Mouse (Mus musculus) C2C12 (cell line): ENCODE measurements around the gene Ramp1. TPM values are rescaled to one million over a fixed set of nuclear protein-coding genes. Genes with fewer than 3 reads are reported as not detected.

Source experiments
- H3K27me3 ChIP-seq: one replicate; pipeline ENCODE4 v1.6.1; 2011; ENCODE audit not compliant: control insufficient read depth, insufficient read depth, insufficient read length
- H3K36me3 ChIP-seq: one replicate; pipeline ENCODE4 v1.6.1; 2011; ENCODE audit not compliant: control insufficient read depth, insufficient read depth
- H3K4me3 ChIP-seq: one replicate; pipeline ENCODE4 v1.5.1; 2011; ENCODE audit warnings: mild to moderate bottlenecking, control low read depth; ENCODE audit not compliant: poor library complexity, insufficient read depth, severe bottlenecking
- H3K79me2 ChIP-seq: one replicate; pipeline ENCODE4 v1.6.1; 2011; ENCODE audit not compliant: control insufficient read depth, insufficient read depth
- H3K79me3 ChIP-seq: one replicate; pipeline ENCODE4 v1.6.1; 2011; ENCODE audit warnings: low read depth, control low read depth
- H3ac ChIP-seq: one replicate; pipeline ENCODE3; 2011; ENCODE audit warnings: low read depth; ENCODE audit not compliant: control insufficient read depth, insufficient read length
- CEBPB ChIP-seq: IDR thresholded peaks from one replicate; pipeline ENCODE4 v1.6.1; 2011; ENCODE audit warnings: low read depth, mild to moderate bottlenecking, control low read depth, moderate library complexity
- CTCF ChIP-seq: IDR thresholded peaks from one replicate; pipeline ENCODE4 v1.5.1; 2011; ENCODE audit not compliant: control insufficient read depth, insufficient read depth, insufficient read length
- FOSL1 ChIP-seq: IDR thresholded peaks from one replicate; pipeline ENCODE4 v1.8.0; 2011; ENCODE audit warnings: mild to moderate bottlenecking, low read length; ENCODE audit not compliant: poor library complexity, insufficient read depth, severe bottlenecking
- MAX ChIP-seq: IDR thresholded peaks from one replicate; pipeline ENCODE4 v1.6.1; 2011; ENCODE audit warnings: mild to moderate bottlenecking, control low read depth
- MYOD1 ChIP-seq: IDR thresholded peaks from one replicate; pipeline ENCODE4 v1.6.1; 2011; ENCODE audit warnings: low read depth; ENCODE audit not compliant: control insufficient read depth, insufficient read length
- MYOG ChIP-seq: IDR thresholded peaks from one replicate; pipeline ENCODE4 v1.6.1; 2011; ENCODE audit not compliant: control insufficient read depth, insufficient read length; ENCODE audit errors: extremely low read depth
- USF1 ChIP-seq: IDR thresholded peaks from one replicate; pipeline ENCODE4 v1.6.1; 2011; ENCODE audit warnings: low read depth, mild to moderate bottlenecking, control low read depth, moderate library complexity
- polyA plus RNA-seq: library from polyadenylated mRNA; unstranded; fragments of >200 nt; fragmentation: generic; extraction: Trizol; gene quantifications from one replicate; pipeline ENCODE4 v1.2.1, GENCODE M21; 2012; ENCODE audit warnings: missing spikeins

Gene Ramp1
- polyA plus RNA-seq, 1 experiment, result 2.1 TPM

GRCm38 (mm10) chr1:91204221-91204765 is 24.7 kb downstream of the Ramp1 start:
- TF ChIP-seq CEBPB (no peak), MYOG (no peak), MYOD1 (no peak), USF1 (no peak), CTCF (no peak), MAX (no peak)
- Histone ChIP-seq H3K79me3 (no peaks in the 10 kb centered on the region), H3K27me3 (no peaks in the 10 kb centered on the region)

GRCm38 (mm10) chr1:91205651-91206050 is 26.0 kb downstream of the Ramp1 start:
- Histone ChIP-seq H3K27me3 (no peaks in the 10 kb centered on the region), H3K4me3 (no peak overlapping the region), H3K79me2 (no peaks in the 10 kb centered on the region), H3ac (no peak overlapping the region), H3K36me3 (no peaks in the 10 kb centered on the region), H3K79me3 (no peaks in the 10 kb centered on the region)
- TF ChIP-seq USF1 (no peak), MAX (no peak), FOSL1 (no peak), MYOD1 (no peak), CTCF (no peak), CEBPB (no peak), MYOG (no peak)

More at GRCm38 (mm10) chr1:91204221-91204765, 24.7 kb downstream of the Ramp1 start:
- Histone ChIP-seq H3K36me3 (no peaks in the 10 kb centered on the region), H3ac (no peak overlapping the region), H3K79me2 (no peaks in the 10 kb centered on the region), H3K4me3 (no peak overlapping the region)

GRCm38 (mm10) chr1:91206336-91206735 is 26.7 kb downstream of the Ramp1 start:
- no peaks in the 10 kb centered on the region for H3K36me3 ChIP-seq
- no peaks in the 10 kb centered on the region for H3K79me2 ChIP-seq
- no peaks in the 10 kb centered on the region for H3K79me3 ChIP-seq
- no peak for TF ChIP-seq FOSL1
- no peak for TF ChIP-seq USF1
- no peak for TF ChIP-seq MYOD1
- no peak for TF ChIP-seq MYOG
- TF ChIP-seq MAX, result no peak
- no peak for TF ChIP-seq CEBPB
- no peak for TF ChIP-seq CTCF
- no peaks in the 10 kb centered on the region for H3K27me3 ChIP-seq
- no peak overlapping the region for H3K4me3 ChIP-seq
- H3ac ChIP-seq, result no peak overlapping the region

GRCm38 (mm10) chr1:91206873-91207272 is 27.3 kb downstream of the Ramp1 start:
- Histone ChIP-seq H3K4me3 (no peak overlapping the region), H3ac (no peak overlapping the region), H3K27me3 (no peaks in the 10 kb centered on the region), H3K79me3 (no peaks in the 10 kb centered on the region), H3K36me3 (no peaks in the 10 kb centered on the region), H3K79me2 (no peaks in the 10 kb centered on the region)
- TF ChIP-seq MYOG (no peak), CEBPB (no peak), FOSL1 (no peak), MYOD1 (no peak), CTCF (no peak), USF1 (no peak), MAX (no peak)

GRCm38 (mm10) chr1:91207334-91208074 is 27.9 kb downstream of the Ramp1 start:
- no peak overlapping the region for H3K4me3 ChIP-seq
- no peaks in the 10 kb centered on the region for H3K79me2 ChIP-seq
- H3K36me3 ChIP-seq, result no peaks in the 10 kb centered on the region
- H3K79me3 ChIP-seq, result no peaks in the 10 kb centered on the region
- H3ac ChIP-seq, result no peak overlapping the region
- no peak for TF ChIP-seq FOSL1
- peak; percentile 46 for TF ChIP-seq CEBPB
- H3K27me3 ChIP-seq, result no peaks in the 10 kb centered on the region

GRCm38 (mm10) chr1:91209343-91209742 is 29.7 kb downstream of the Ramp1 start:
- no peaks in the 10 kb centered on the region for H3K79me2 ChIP-seq
- no peak overlapping the region for H3ac ChIP-seq
- no peaks in the 10 kb centered on the region for H3K27me3 ChIP-seq
- H3K4me3 ChIP-seq, result no peak overlapping the region
- no peaks in the 10 kb centered on the region for H3K79me3 ChIP-seq
- TF ChIP-seq MAX (no peak), CEBPB (no peak), CTCF (no peak), FOSL1 (no peak), USF1 (no peak), MYOG (no peak), MYOD1 (no peak)
- H3K36me3 ChIP-seq, result no peaks in the 10 kb centered on the region
